Mouse (Mus musculus) urinary bladder, postnatal 36 days (tissue): ENCODE results near the gene Gjb4.

Experiments used
- DNase-seq, 2 experiments: peaks; one replicate each; pipeline ENCODE4 v3.0.0; 2022; ENCODE audit warnings: low spot score in 2 of 2, mixed read lengths in 1 of 2

The Gjb4 gene

DNA sequence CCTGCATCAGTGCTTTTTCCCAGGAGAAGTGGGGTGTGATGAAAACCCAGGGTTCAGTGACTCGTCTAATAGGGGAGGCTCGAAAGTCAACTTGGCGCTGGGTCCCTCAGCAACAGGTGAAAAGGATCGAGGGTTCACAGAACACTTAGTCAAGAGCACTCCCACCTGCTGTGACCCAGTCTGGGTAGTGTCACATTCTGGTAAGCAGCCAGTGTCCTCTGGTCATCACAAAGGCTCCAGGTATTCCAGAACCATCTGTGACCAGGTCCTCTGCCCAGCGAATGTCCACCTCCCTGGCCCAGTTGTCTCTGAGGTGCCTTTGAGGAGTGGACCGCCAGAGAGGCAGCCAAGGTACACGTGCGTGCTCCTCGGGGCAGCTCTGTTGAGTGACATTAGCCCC is 42.3 kb downstream of the Gjb4 start:
- DNase-seq = no peak

- no peak for DNase-seq
Observed at GRCm38 (mm10) chr4:127306915-127307314, 47.0 kb downstream of the Gjb4 start.

DNA sequence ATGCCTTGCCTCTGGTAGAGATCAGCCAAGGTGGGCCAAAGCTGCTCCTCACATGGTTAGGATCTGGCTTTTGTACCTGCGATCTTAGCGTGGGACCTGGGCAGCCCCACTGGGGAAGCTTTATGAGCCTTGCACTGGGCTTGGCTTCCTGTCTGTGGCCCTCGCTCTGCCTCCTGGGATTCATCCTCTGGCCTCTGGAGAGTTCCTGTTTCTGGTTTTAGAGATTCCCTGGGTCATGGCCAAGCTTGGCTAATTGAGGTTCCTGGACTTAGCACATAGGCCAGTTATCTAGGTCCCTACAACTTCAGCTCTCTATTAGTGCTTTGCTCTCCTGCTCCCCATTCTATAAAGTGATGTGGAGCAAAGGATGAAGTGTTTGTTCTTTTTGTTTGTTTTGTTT is 50.1 kb downstream of the Gjb4 start:
- no peak for DNase-seq
